Mouse (Mus musculus) liver, adult (tissue): ENCODE measurements around the gene Hyal2.

Source experiments
- GATA4 ChIP-seq: IDR thresholded peaks from 2 replicates; pipeline ENCODE4 v1.6.1; 2014; ENCODE audit warnings: mild to moderate bottlenecking, low read length; ENCODE audit not compliant: insufficient replicate concordance

Hyal2 gene

GRCm38 (mm10) chr9:107607036-107607435, 39.3 kb downstream of the Hyal2 start:
- TF ChIP-seq GATA4, result no peak

- TF ChIP-seq GATA4, result no peak
These were observed 40.0 kb downstream of the Hyal2 start for GRCm38 (mm10) chr9:107607653-107608245.

- no peak for TF ChIP-seq GATA4
These were observed 41.1 kb downstream of the Hyal2 start, which contains the start of gene Sema3b for GRCm38 (mm10) chr9:107608741-107609432. Gene Sema3b, minus strand, starts transcription at chr9:107609229.

- TF ChIP-seq GATA4, result no peak
These were observed 41.7 kb downstream of the Hyal2 start for GRCm38 (mm10) chr9:107609433-107609830.

GRCm38 (mm10) chr9:107611456-107612190, 43.9 kb downstream of the Hyal2 start:
- TF ChIP-seq GATA4, result no peak

GRCm38 (mm10) chr9:107612191-107612944, 44.6 kb downstream of the Hyal2 start:
- peak; percentile 43; the same call in 1 of the 2 replicates for TF ChIP-seq GATA4

- TF ChIP-seq GATA4, result no peak
These were observed 45.3 kb downstream of the Hyal2 start for GRCm38 (mm10) chr9:107612945-107613569.

- no peak for TF ChIP-seq GATA4
These were observed 47.3 kb downstream of the Hyal2 start for GRCm38 (mm10) chr9:107615035-107615434.

- no peak for TF ChIP-seq GATA4
These were observed 49.7 kb downstream of the Hyal2 start for GRCm38 (mm10) chr9:107617461-107617860.

GRCm38 (mm10) chr9:107618098-107618497, 50.4 kb downstream of the Hyal2 start:
- no peak for TF ChIP-seq GATA4

- no peak for TF ChIP-seq GATA4
These were observed 51.2 kb downstream of the Hyal2 start for GRCm38 (mm10) chr9:107618778-107619545.

GRCm38 (mm10) chr9:107619546-107619879, 51.8 kb downstream of the Hyal2 start:
- no peak for TF ChIP-seq GATA4

- no peak for TF ChIP-seq GATA4
These were observed 53.2 kb downstream of the Hyal2 start for GRCm38 (mm10) chr9:107620954-107621353.
